Mouse (Mus musculus) liver, embryonic 13.5 days (tissue): ENCODE data around the gene Tcea3. TPM values are rescaled to one million over a fixed set of nuclear protein-coding genes. Genes with fewer than 3 reads are reported as not detected.

Experiments
- ATAC-seq: fragments of 200-750 bp; cut with Nextera tagmentation; 2 replicates; pipeline ENCODE4 v1.8.0; 2017; ENCODE audit warnings: low read depth, mild to moderate bottlenecking, moderate number of reproducible peaks, moderate library complexity
- DNase-seq: peaks from one replicate; pipeline ENCODE4 v3.0.0; 2022
- H3K27ac ChIP-seq: fragments of 300-500 bp; sonication (generic); 2 replicates; pipeline ENCODE4 v1.5.1; 2015; ENCODE audit warnings: moderate library complexity, mild to moderate bottlenecking, inconsistent platforms
- H3K27me3 ChIP-seq: fragments of 300-500 bp; sonication (generic); 2 replicates; pipeline ENCODE4 v1.6.1; 2015; ENCODE audit warnings: mild to moderate bottlenecking, inconsistent platforms
- H3K36me3 ChIP-seq: fragments of 300-500 bp; sonication (generic); 2 replicates; pipeline ENCODE4 v1.6.1; 2015; ENCODE audit warnings: mild to moderate bottlenecking, inconsistent platforms
- H3K4me1 ChIP-seq: fragments of 300-500 bp; sonication (generic); replicated peaks from 2 replicates; pipeline ENCODE4 v1.6.1; 2015; ENCODE audit warnings: inconsistent platforms
- H3K4me2 ChIP-seq: fragments of 300-500 bp; sonication (generic); 2 replicates; pipeline ENCODE4 v1.6.1; 2015; ENCODE audit warnings: inconsistent platforms, mild to moderate bottlenecking, moderate library complexity
- H3K4me3 ChIP-seq: fragments of 300-500 bp; sonication (generic); replicated peaks from 2 replicates; pipeline ENCODE4 v1.5.1; 2015; ENCODE audit warnings: mild to moderate bottlenecking, inconsistent platforms
- H3K9ac ChIP-seq: fragments of 300-500 bp; sonication (generic); 2 replicates; pipeline ENCODE4 v1.6.1; 2015; ENCODE audit warnings: mild to moderate bottlenecking, inconsistent platforms
- H3K9me3 ChIP-seq: fragments of 300-500 bp; sonication (generic); replicated peaks from 2 replicates; pipeline ENCODE4 v1.6.1; 2016; ENCODE audit warnings: inconsistent platforms
- WGBS: fragments of 180-500 bp; shearing (Covaris S2); methylation state at CpG from one replicate; pipeline ENCODE4 v1.1.7; 2015; ENCODE audit not compliant: insufficient replicate concordance; 5-methylcytosine and 5-hydroxymethylcytosine counted together
- polyA plus RNA-seq: library from polyadenylated mRNA; unstranded; fragments of >200 nt; fragmentation: Nextera tagmentation; extraction: Ambion mirVana; gene quantifications from 2 replicates; pipeline ENCODE4 v1.2.1, GENCODE M21; 2015

Tcea3 gene
- polyA plus RNA-seq, 1 experiment from 2014 or later = 12.9 TPM

DNA sequence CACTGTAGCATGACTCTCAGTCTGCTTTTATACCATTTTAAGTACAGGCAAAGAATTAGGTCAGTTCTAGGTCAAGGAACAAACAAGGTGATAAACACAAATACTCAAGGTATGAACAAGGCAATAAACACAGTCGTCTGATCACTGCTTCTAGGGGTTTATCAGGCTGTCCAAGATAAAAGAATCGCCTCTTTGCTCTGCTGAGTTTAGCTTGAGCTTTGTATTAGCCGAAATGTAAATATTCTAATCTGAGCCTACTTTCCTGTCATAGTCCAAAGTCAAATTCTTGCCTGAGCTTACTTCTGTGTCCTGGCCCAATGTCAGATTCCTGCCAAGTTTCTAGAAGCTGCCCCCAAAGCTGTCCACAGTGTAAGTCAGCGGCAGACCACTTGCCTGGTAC lies 54.9 kb downstream of the Tcea3 start:
- H3K4me1 ChIP-seq = 0 out of 2 replicates have a peak, but pooled peaks cover 4% of the 10 kb centered on the region
- no peak overlapping the region for H3K9ac ChIP-seq
- 46% methylated on average over 4 of the region's 4 CpGs for WGBS
- DNase-seq = no peak
- ATAC-seq = no peak
- no peaks in the 10 kb centered on the region for H3K36me3 ChIP-seq
- H3K27ac ChIP-seq = no peak overlapping the region
- H3K9me3 ChIP-seq = no peaks in the 10 kb centered on the region
- H3K27me3 ChIP-seq = peaks cover 29% of the 10 kb centered on the region
- H3K4me3 ChIP-seq = no peak overlapping the region
- no peak overlapping the region for H3K4me2 ChIP-seq

DNA sequence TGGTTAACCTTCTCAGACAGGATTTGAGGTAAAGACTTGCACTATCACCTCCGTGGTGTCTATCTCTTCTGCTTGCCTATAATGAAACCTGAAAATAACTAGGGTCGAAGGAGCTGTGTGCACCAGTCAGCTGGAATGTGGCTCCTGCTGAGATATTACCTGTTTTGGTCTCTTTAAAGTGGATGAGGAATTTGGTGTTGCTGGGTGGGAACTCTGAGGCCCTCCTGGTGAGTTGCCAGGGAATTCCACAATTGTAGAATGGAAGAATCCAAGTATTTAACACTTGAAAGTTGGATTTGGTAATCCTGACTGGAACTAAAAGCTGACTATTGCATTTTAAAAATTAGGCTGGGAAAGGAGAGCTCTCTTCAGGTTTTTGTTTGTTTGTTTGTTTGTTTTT lies 56.7 kb downstream of the Tcea3 start:
- H3K4me3 ChIP-seq = no peak overlapping the region
- no peaks in the 10 kb centered on the region for H3K9me3 ChIP-seq
- no peak overlapping the region for H3K9ac ChIP-seq
- ATAC-seq = no peak
- no peaks in the 10 kb centered on the region for H3K36me3 ChIP-seq
- peaks cover 8% of the 10 kb centered on the region for H3K4me1 ChIP-seq
- WGBS = 43% methylated on average over 2 of the region's 2 CpGs
- no peak overlapping the region for H3K4me2 ChIP-seq
- peaks cover 16% of the 10 kb centered on the region for H3K27me3 ChIP-seq
- no peak overlapping the region for H3K27ac ChIP-seq
- no peak for DNase-seq

DNA sequence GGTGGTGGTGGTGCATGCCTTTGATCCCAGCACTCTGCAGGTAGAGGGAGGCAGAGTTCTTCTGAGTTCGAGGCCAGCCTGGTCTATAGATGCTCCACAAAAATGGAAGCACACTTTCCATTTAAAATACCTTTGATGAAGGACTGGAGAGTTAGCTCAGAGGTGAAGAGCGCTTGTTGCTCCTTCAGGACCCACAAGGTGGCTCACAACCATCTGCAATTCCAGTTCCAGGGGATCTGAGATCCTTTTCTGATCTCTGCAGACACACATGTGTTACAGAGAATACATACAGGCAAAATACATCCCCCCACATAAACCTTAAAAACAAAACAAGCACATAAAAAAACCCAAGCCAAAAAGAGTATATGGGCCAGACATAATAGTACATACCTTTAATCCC lies 60.8 kb downstream of the Tcea3 start:
- H3K27me3 ChIP-seq = peaks cover 7% of the 10 kb centered on the region
- no peak overlapping the region for H3K4me3 ChIP-seq
- no peak overlapping the region for H3K27ac ChIP-seq
- ATAC-seq (no peak), DNase-seq (no peak)
- WGBS = 64% methylated on average over 2 of the region's 2 CpGs
- H3K9ac ChIP-seq = no peak overlapping the region
- peaks cover 24% of the 10 kb centered on the region for H3K4me1 ChIP-seq
- H3K9me3 ChIP-seq = no peaks in the 10 kb centered on the region
- H3K4me2 ChIP-seq = no peak overlapping the region
- no peaks in the 10 kb centered on the region for H3K36me3 ChIP-seq

GRCm38 (mm10) chr4:136309780-136310179 lies 62.3 kb downstream of the Tcea3 start:
- Histone ChIP-seq H3K27ac (peak overlapping the region; percentile 99), H3K9me3 (no peaks in the 10 kb centered on the region), H3K4me1 (peaks cover 31% of the 10 kb centered on the region), H3K4me2 (peak overlapping the region; percentile 98), H3K9ac (peak overlapping the region; percentile 99), H3K4me3 (peak overlapping the region; percentile 98), H3K36me3 (no peaks in the 10 kb centered on the region), H3K27me3 (no peaks in the 10 kb centered on the region; the same call in 1 of the 2 replicates)
- ATAC-seq (peak; percentile 58), DNase-seq (peak; percentile 76)
- 2% methylated on average over 11 of the region's 11 CpGs for WGBS

GRCm38 (mm10) chr4:136310229-136311041 lies 62.9 kb downstream of the Tcea3 start, which contains the start of gene Hnrnpr:
Hnrnpr (plus strand) TSS chr4:136310942.
- Histone ChIP-seq H3K27me3 (no peaks in the 10 kb centered on the region; the same call in 1 of the 2 replicates), H3K9ac (peak within 1 kb of the TSS; percentile 99), H3K4me1 (peaks cover 33% of the 10 kb centered on the region), H3K4me2 (peak within 1 kb of the TSS; percentile 98), H3K36me3 (peaks cover 2% of the 10 kb centered on the region; the same call in 1 of the 2 replicates), H3K27ac (peak within 1 kb of the TSS; percentile 99), H3K9me3 (no peaks in the 10 kb centered on the region), H3K4me3 (peak within 1 kb of the TSS; percentile 98)
- DNase-seq = peak; percentile 96
- WGBS = under 1% methylated on average over 65 of the region's 65 CpGs
- ATAC-seq = peak; percentile 94

GRCm38 (mm10) chr4:136311042-136311999 lies 63.8 kb downstream of the Tcea3 start:
- Histone ChIP-seq H3K4me1 (peaks cover 33% of the 10 kb centered on the region), H3K9ac (peak overlapping the region; percentile 99), H3K27ac (peak overlapping the region; percentile 99), H3K4me2 (peak overlapping the region; percentile 98), H3K36me3 (peaks cover 4% of the 10 kb centered on the region), H3K4me3 (peak overlapping the region; percentile 98), H3K27me3 (no peaks in the 10 kb centered on the region; the same call in 1 of the 2 replicates), H3K9me3 (no peaks in the 10 kb centered on the region)
- WGBS = under 1% methylated on average over 80 of the region's 81 CpGs
- DNase-seq (peak; percentile 83), ATAC-seq (peak; percentile 77)

GRCm38 (mm10) chr4:136312616-136313015 lies 65.1 kb downstream of the Tcea3 start:
- 16% methylated on average over 4 of the region's 4 CpGs for WGBS

DNA sequence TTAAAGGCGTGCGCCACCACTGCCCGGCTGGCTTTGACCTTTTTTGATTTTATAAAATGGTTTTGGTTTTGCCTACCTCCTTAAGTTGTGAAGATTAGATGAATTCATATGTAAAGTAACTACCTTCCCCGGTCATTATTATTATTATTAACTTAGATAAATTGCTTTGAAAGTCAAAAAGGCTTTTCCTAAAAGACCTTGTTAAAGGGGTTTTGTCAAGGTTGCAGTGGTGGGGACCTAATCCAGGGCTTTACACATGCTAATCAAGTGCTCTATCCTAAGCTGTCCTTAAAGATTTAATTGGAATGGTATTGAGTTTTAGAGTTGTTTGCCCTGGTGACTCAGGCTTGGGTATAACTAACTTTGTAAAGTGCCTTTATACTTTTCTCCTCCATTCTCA lies 70.1 kb downstream of the Tcea3 start:
- WGBS = 97% methylated on average over 4 of the region's 4 CpGs
- Histone ChIP-seq H3K27ac (no peak overlapping the region), H3K27me3 (no peaks in the 10 kb centered on the region), H3K4me1 (peaks cover 15% of the 10 kb centered on the region), H3K4me2 (no peak overlapping the region), H3K9me3 (no peaks in the 10 kb centered on the region), H3K36me3 (peaks cover 63% of the 10 kb centered on the region), H3K9ac (no peak overlapping the region), H3K4me3 (no peak overlapping the region)
- ATAC-seq (no peak), DNase-seq (no peak)

More at GRCm38 (mm10) chr4:136312616-136313015, 65.1 kb downstream of the Tcea3 start:
- Histone ChIP-seq H3K36me3 (peaks cover 16% of the 10 kb centered on the region), H3K9me3 (no peaks in the 10 kb centered on the region), H3K9ac (peak overlapping the region; percentile 99), H3K27me3 (no peaks in the 10 kb centered on the region), H3K27ac (peak overlapping the region; percentile 99), H3K4me1 (peaks cover 33% of the 10 kb centered on the region), H3K4me2 (peak overlapping the region; percentile 98), H3K4me3 (peak overlapping the region; percentile 98)
- ATAC-seq (no peak), DNase-seq (no peak)

DNA sequence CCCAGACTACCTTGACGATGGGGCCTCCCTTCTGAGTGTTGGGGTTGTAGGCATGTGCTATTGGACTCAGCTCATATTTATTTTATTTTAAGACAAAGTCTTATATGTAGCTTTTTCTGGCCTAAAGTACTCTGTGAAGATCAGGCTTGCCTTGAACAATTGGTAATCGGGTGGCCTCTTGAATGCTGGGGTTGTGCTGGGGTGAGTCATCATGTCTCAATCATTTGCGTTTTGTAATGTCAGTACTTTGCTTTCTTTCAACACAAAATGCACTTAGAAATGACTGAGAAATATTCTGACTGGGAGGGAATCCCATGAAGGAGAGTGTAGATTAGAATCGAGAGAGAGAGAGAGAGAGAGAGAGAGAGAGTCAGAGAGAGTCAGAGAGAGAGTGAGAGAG lies 72.5 kb downstream of the Tcea3 start:
- peaks cover 83% of the 10 kb centered on the region for H3K36me3 ChIP-seq
- WGBS = 82% methylated on average over 4 of the region's 4 CpGs
- DNase-seq = no peak

GRCm38 (mm10) chr4:136324226-136324625 lies 76.7 kb downstream of the Tcea3 start:
- H3K36me3 ChIP-seq = peaks cover 85% of the 10 kb centered on the region
- no peak overlapping the region for H3K4me3 ChIP-seq
- no peak overlapping the region for H3K4me2 ChIP-seq
- no peak overlapping the region for H3K9ac ChIP-seq
- 95% methylated on average over 2 of the region's 2 CpGs for WGBS
- DNase-seq (no peak), ATAC-seq (no peak)
- H3K27me3 ChIP-seq = no peaks in the 10 kb centered on the region
- H3K9me3 ChIP-seq = no peaks in the 10 kb centered on the region
- no peaks in the 10 kb centered on the region for H3K4me1 ChIP-seq
- H3K27ac ChIP-seq = no peak overlapping the region

More for the DNA sequence above, 72.5 kb downstream of the Tcea3 start:
- Histone ChIP-seq H3K4me1 (0 out of 2 replicates have a peak, but pooled peaks cover 1% of the 10 kb centered on the region), H3K4me3 (no peak overlapping the region), H3K27me3 (no peaks in the 10 kb centered on the region), H3K27ac (no peak overlapping the region), H3K9ac (no peak overlapping the region), H3K4me2 (no peak overlapping the region), H3K9me3 (no peaks in the 10 kb centered on the region)
- ATAC-seq = no peak
